Comparison of ENCODE assay signal across 11 mouse cellular contexts in genomic region chr3:139397077-139397865, GRCm38 (mm10).
DNase-seq lines count a peak whose midpoint lies in the region; ATAC-seq lines count a peak whose summit lies in the region.
"Had no signal": no experiment of that assay in that cellular context is flagged by ENCODE, and none has a peak within 500 bp of the region (broad histone marks: within the 10 kb centered on the region; RNA-seq: fewer than 3 reads in every experiment).

No protein-coding gene starts in this region.

- DNase-seq in hindbrain, embryonic 11.5 days (ENCODE audit: low spot score) = peak; percentile 22
- no peak for DNase-seq in hindbrain, embryonic 10.5 days (ENCODE audit: low spot score)
- no peak for DNase-seq in lung, adult 18-20 months
- DNase-seq in hindbrain, embryonic 14.5 days (ENCODE audit: low spot score) = no peak
- DNase-seq in gastrocnemius, postnatal 14 days = no peak
- DNase-seq in adrenal gland, postnatal 4 days (ENCODE audit: low spot score in 2 of 2) = no peak
- DNase-seq: cerebellum, postnatal 36 days; liver had no signal

- no peaks in the 10 kb centered on the region for H3K36me3 ChIP-seq in hindbrain, embryonic 11.5 days (ENCODE audit: control insufficient read depth, insufficient read depth, low read length)
- H3K36me3 ChIP-seq in hindbrain, embryonic 10.5 days = no peaks in the 10 kb centered on the region
- H3K36me3 ChIP-seq in lung, embryonic 15.5 days = no peaks in the 10 kb centered on the region
- no peaks in the 10 kb centered on the region for H3K36me3 ChIP-seq in hindbrain, embryonic 14.5 days (replicated peaks; ENCODE audit: control insufficient read depth, insufficient read depth)
- no peaks in the 10 kb centered on the region for H3K36me3 ChIP-seq in midbrain, embryonic 13.5 days
- H3K36me3 ChIP-seq: heart, embryonic 10.5 days had no signal

- 54% methylated on average over 9 of the region's 9 CpGs for WGBS in hindbrain, embryonic 11.5 days
- WGBS in hindbrain, embryonic 10.5 days = 62% methylated on average over 9 of the region's 9 CpGs
- 42% methylated on average over 9 of the region's 9 CpGs for WGBS in lung, embryonic 15.5 days
- 31% methylated on average over 9 of the region's 9 CpGs for WGBS in hindbrain, embryonic 14.5 days
- 44% methylated on average over 9 of the region's 9 CpGs for WGBS in midbrain, embryonic 13.5 days

- intact Hi-C loops in gastrocnemius, postnatal 14 days (cut with DNase I; ENCODE audit: low total_unique reads) = no loop called here

- no peaks in the 10 kb centered on the region for H3K9me3 ChIP-seq in hindbrain, embryonic 11.5 days (ENCODE audit: control insufficient read depth, low read length)
- peaks cover 7% of the 10 kb centered on the region; the same call in 1 of the 2 replicates for H3K9me3 ChIP-seq in hindbrain, embryonic 10.5 days
- no peaks in the 10 kb centered on the region for H3K9me3 ChIP-seq in lung, embryonic 15.5 days
- peaks cover 10% of the 10 kb centered on the region; the same call in 1 of the 2 replicates for H3K9me3 ChIP-seq in hindbrain, embryonic 14.5 days (ENCODE audit: control insufficient read depth, low read length)
- H3K9me3 ChIP-seq in midbrain, embryonic 13.5 days = no peaks in the 10 kb centered on the region
- H3K9me3 ChIP-seq: heart, embryonic 10.5 days had no signal

- no peaks in the 10 kb centered on the region for H3K27me3 ChIP-seq in hindbrain, embryonic 11.5 days (ENCODE audit: control insufficient read depth, insufficient read depth, low read length)
- no peaks in the 10 kb centered on the region for H3K27me3 ChIP-seq in hindbrain, embryonic 10.5 days (ENCODE audit: insufficient read depth, poor library complexity, severe bottlenecking)
- no peaks in the 10 kb centered on the region for H3K27me3 ChIP-seq in lung, embryonic 15.5 days
- H3K27me3 ChIP-seq in hindbrain, embryonic 14.5 days (ENCODE audit: control insufficient read depth, insufficient read depth, low read length) = no peaks in the 10 kb centered on the region
- H3K27me3 ChIP-seq in midbrain, embryonic 13.5 days = no peaks in the 10 kb centered on the region

- no peak overlapping the region for H3K4me3 ChIP-seq in hindbrain, embryonic 11.5 days (ENCODE audit: low read depth, low read length)
- no peak overlapping the region for H3K4me3 ChIP-seq in hindbrain, embryonic 10.5 days
- no peak overlapping the region for H3K4me3 ChIP-seq in lung, embryonic 15.5 days
- no peak overlapping the region for H3K4me3 ChIP-seq in hindbrain, embryonic 14.5 days (replicated peaks; ENCODE audit: low read length)
- H3K4me3 ChIP-seq in midbrain, embryonic 13.5 days (replicated peaks) = no peak overlapping the region
- H3K4me3 ChIP-seq: heart, embryonic 10.5 days had no signal

- 0 out of 2 replicates have a peak, but pooled peaks cover 2% of the 10 kb centered on the region for H3K4me1 ChIP-seq in hindbrain, embryonic 11.5 days (replicated peaks; ENCODE audit: control insufficient read depth, insufficient read depth, low read length)
- H3K4me1 ChIP-seq in hindbrain, embryonic 10.5 days (replicated peaks) = peaks cover 4% of the 10 kb centered on the region; the same call in 1 of the 2 replicates
- H3K4me1 ChIP-seq in lung, embryonic 15.5 days = no peaks in the 10 kb centered on the region
- H3K4me1 ChIP-seq in hindbrain, embryonic 14.5 days (replicated peaks; ENCODE audit: control insufficient read depth, insufficient read depth, low read length) = 0 out of 2 replicates have a peak, but pooled peaks cover 3% of the 10 kb centered on the region
- peaks cover 3% of the 10 kb centered on the region; the same call in 1 of the 2 replicates for H3K4me1 ChIP-seq in midbrain, embryonic 13.5 days (replicated peaks)
- H3K4me1 ChIP-seq: heart, embryonic 10.5 days had no signal

- no peak overlapping the region for H3K9ac ChIP-seq in hindbrain, embryonic 11.5 days (ENCODE audit: low read depth, low read length)
- no peak overlapping the region for H3K9ac ChIP-seq in lung, embryonic 15.5 days
- H3K9ac ChIP-seq in hindbrain, embryonic 14.5 days = no peak overlapping the region
- H3K9ac ChIP-seq in midbrain, embryonic 13.5 days (replicated peaks) = no peak overlapping the region

- ATAC-seq in hindbrain, embryonic 11.5 days (ENCODE audit: low FRiP score) = peak; percentile 88
- peak; percentile 91 for ATAC-seq in lung, embryonic 15.5 days (ENCODE audit: borderline replicate concordance, extremely low read depth, low FRiP score, low TSS enrichment)
- ATAC-seq in hindbrain, embryonic 14.5 days (ENCODE audit: low FRiP score) = peak; percentile 70; the same call in 1 of the 2 replicates
- ATAC-seq in midbrain, embryonic 13.5 days = peak; percentile 65

- no peak overlapping the region for H3K4me2 ChIP-seq in hindbrain, embryonic 11.5 days (replicated peaks; ENCODE audit: low read depth, low read length)
- no peak overlapping the region for H3K4me2 ChIP-seq in lung, embryonic 15.5 days
- H3K4me2 ChIP-seq in hindbrain, embryonic 14.5 days (replicated peaks) = peak overlapping the region; percentile 27
- no peak overlapping the region for H3K4me2 ChIP-seq in midbrain, embryonic 13.5 days (replicated peaks)

- H3K27ac ChIP-seq in hindbrain, embryonic 11.5 days (ENCODE audit: low read depth, low read length) = no peak overlapping the region
- H3K27ac ChIP-seq in hindbrain, embryonic 10.5 days = no peak overlapping the region
- peak overlapping the region; percentile 21; the same call in 1 of the 2 replicates for H3K27ac ChIP-seq in lung, embryonic 15.5 days
- no peak overlapping the region for H3K27ac ChIP-seq in hindbrain, embryonic 14.5 days
- 0 out of 2 replicates have a peak overlapping the region, but pooled peaks have one; percentile 41 for H3K27ac ChIP-seq in midbrain, embryonic 13.5 days
- H3K27ac ChIP-seq: heart, embryonic 10.5 days had no signal

Comparison
In these comparisons a context has a peak if more than half of its experiments do, and no peak if none do; other contexts are left out.
1. H3K27ac ChIP-seq: peak in lung, embryonic 15.5 days (single experiment) and midbrain, embryonic 13.5 days (single experiment); none in hindbrain, embryonic 11.5 days (single experiment), hindbrain, embryonic 10.5 days (single experiment) and hindbrain, embryonic 14.5 days (single experiment).
2. Peak in every context shown above with its lines, with median percentiles within 50 percentile points of each other: ATAC-seq.